Mouse (Mus musculus) retina, postnatal 7 days (tissue): ENCODE measurements around the gene Prl2c2.
"Not testable (repeated sequence)": the region's sequence is repeated elsewhere in the genome, so short reads cannot be mapped to it uniquely, and the experiment has no call there.

Experiments used
- DNase-seq: peaks from one replicate; pipeline ENCODE4 v3.0.0-alpha.2; 2012; ENCODE audit warnings: low read depth, low spot score

Prl2c2 gene

DNA sequence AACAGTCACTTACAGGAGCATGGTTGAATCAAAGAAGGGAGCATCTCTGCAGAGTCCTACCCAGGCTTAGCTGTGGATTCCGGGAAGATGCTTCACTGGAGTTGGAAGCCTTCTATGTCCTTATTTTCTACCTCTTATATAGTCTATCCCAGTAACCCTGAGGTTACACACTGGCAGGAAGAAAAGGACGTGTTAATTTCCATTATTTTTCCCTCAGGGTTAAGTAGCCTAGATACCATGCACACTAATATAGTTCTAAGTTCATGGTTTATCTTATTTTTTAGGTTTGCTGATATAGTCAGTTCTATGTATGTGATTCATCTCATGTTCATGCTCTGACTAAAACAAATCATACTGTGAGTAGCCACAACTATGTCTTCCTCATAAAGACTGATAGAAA lies at the start of gene Prl2c2:
Prl2c2 (minus strand) TSS at position 101 of the 400 bp plus-strand sequence.
- not testable (repeated sequence) for DNase-seq

DNA sequence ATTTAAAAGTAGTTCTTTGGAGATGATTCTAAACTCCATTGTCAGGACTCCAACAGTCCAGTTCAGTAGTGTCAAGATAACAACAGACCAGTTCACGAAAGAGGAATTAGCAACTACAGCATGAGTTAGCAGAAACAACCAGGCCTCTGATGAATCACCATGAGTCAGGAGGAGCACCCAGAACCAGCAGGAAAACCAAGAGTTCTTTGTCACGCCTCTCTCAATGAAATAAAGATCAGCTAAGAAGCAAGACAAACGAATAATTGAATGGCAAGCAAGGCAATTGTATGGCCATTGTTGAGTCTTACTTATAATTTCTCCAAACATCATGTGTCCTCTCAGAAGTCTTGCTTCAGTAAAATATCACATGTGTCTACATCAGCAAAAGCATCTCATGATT lies 20.7 kb upstream of the Prl2c2 start:
- not testable (repeated sequence) for DNase-seq

DNA sequence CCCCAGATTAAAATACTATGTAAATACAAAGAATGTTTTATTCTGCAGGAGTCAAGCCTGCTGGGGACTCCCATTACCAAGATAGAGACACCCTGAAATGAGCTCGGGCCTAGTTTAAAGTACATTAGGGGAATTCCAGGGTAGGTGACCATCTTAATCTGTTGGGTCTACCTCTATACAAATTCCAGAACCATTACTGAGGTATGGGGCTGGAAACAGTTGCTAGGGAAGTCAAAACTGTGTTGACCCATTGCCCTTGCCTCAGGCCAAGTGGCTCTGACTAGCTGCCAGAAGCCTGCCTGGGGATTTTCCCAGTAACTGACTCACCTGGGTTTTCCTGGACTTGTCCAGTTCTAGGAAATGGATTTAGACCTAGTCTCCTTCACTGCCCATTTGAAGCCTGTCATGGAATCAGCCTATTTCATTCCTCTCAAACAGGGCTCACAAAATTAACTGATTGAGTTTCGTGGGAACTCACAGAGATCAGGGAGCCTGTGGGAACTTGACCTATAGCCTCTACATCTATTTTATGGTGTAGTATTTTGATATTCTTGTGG lies 8.9 kb upstream of the Prl2c2 start:
- DNase-seq = not testable (repeated sequence)
